10 mouse cellular contexts compared by ENCODE assay signal in genomic region chrX:139216409-139216808, GRCm38 (mm10). TPM values are rescaled to one million over a fixed set of nuclear protein-coding genes. Genes with fewer than 3 reads are reported as not detected.
DNase-seq lines count a peak whose midpoint lies in the region; ATAC-seq and TF ChIP-seq lines count a peak whose summit lies in the region.
"Had no signal": no experiment of that assay in that cellular context is flagged by ENCODE, and none has a peak within 500 bp of the region (broad histone marks: within the 10 kb centered on the region; RNA-seq: fewer than 3 reads in every experiment).

No protein-coding gene starts in this region.

- no peak overlapping the region for H3K4me3 ChIP-seq in intestine, embryonic 15.5 days (replicated peaks)
- no peak overlapping the region for H3K4me3 ChIP-seq in intestine, postnatal 0 days (ENCODE audit: low read depth, low read length)
- peak overlapping the region; percentile 39 for H3K4me3 ChIP-seq in embryonic facial prominence, embryonic 13.5 days
- peak overlapping the region; percentile 44; the same call in 1 of the 2 replicates for H3K4me3 ChIP-seq in forebrain, postnatal 0 days (ENCODE audit: low read depth, low read length)
- H3K4me3 ChIP-seq in midbrain, postnatal 0 days (ENCODE audit: low read depth, low read length): peak overlapping the region; percentile 40; the same call in 1 of the 2 replicates

- no peak for DNase-seq in forebrain, postnatal 0 days
- DNase-seq in midbrain, postnatal 0 days (ENCODE audit: low spot score): no peak
- no peak for DNase-seq in cerebellum, postnatal 10 days
- no peak for DNase-seq in testis, postnatal 10 days (ENCODE audit: low spot score)

- H3K9ac ChIP-seq in intestine, embryonic 15.5 days: no peak overlapping the region
- no peak overlapping the region for H3K9ac ChIP-seq in intestine, postnatal 0 days (ENCODE audit: low read depth, low read length)
- no peak overlapping the region for H3K9ac ChIP-seq in embryonic facial prominence, embryonic 13.5 days
- no peak overlapping the region for H3K9ac ChIP-seq in forebrain, postnatal 0 days
- no peak overlapping the region for H3K9ac ChIP-seq in midbrain, postnatal 0 days (replicated peaks; ENCODE audit: low read length, poor library complexity, severe bottlenecking)

- H3K4me1 ChIP-seq in intestine, embryonic 15.5 days (replicated peaks): no peaks in the 10 kb centered on the region
- no peaks in the 10 kb centered on the region for H3K4me1 ChIP-seq in intestine, postnatal 0 days (replicated peaks; ENCODE audit: control insufficient read depth, insufficient read depth, low read length)
- H3K4me1 ChIP-seq in embryonic facial prominence, embryonic 13.5 days: no peaks in the 10 kb centered on the region
- no peaks in the 10 kb centered on the region for H3K4me1 ChIP-seq in forebrain, postnatal 0 days (ENCODE audit: insufficient read depth)
- H3K4me1 ChIP-seq in midbrain, postnatal 0 days (ENCODE audit: insufficient read depth, low read length): no peaks in the 10 kb centered on the region

- ATAC-seq in intestine, embryonic 15.5 days: no peak
- ATAC-seq in intestine, postnatal 0 days: no peak
- ATAC-seq in embryonic facial prominence, embryonic 13.5 days (ENCODE audit: insufficient number of reproducible peaks, insufficient read depth, low FRiP score, low TSS enrichment, low read depth): no peak
- no peak for ATAC-seq in forebrain, postnatal 0 days
- ATAC-seq in midbrain, postnatal 0 days (ENCODE audit: low FRiP score): no peak

- H3K27me3 ChIP-seq in intestine, embryonic 15.5 days (replicated peaks): no peaks in the 10 kb centered on the region
- H3K27me3 ChIP-seq in intestine, postnatal 0 days (replicated peaks; ENCODE audit: control insufficient read depth, insufficient read depth, low read length): no peaks in the 10 kb centered on the region
- peaks cover 15% of the 10 kb centered on the region for H3K27me3 ChIP-seq in embryonic facial prominence, embryonic 13.5 days
- no peaks in the 10 kb centered on the region for H3K27me3 ChIP-seq in forebrain, postnatal 0 days (ENCODE audit: insufficient read depth, low read length)
- H3K27me3 ChIP-seq in midbrain, postnatal 0 days (ENCODE audit: insufficient read depth, low read length): no peaks in the 10 kb centered on the region

- 72% methylated on average over 5 of the region's 5 CpGs for WGBS in intestine, embryonic 15.5 days
- 69% methylated on average over 5 of the region's 5 CpGs for WGBS in intestine, postnatal 0 days
- 63% methylated on average over 5 of the region's 5 CpGs for WGBS in embryonic facial prominence, embryonic 13.5 days
- WGBS in forebrain, postnatal 0 days: 60% methylated on average over 5 of the region's 5 CpGs
- WGBS in midbrain, postnatal 0 days: 72% methylated on average over 5 of the region's 5 CpGs

- TF ChIP-seq CTCF in intestine, postnatal 0 days (IDR thresholded peaks at IDR 0.05; ENCODE audit: low read depth): no peak
- no peak for TF ChIP-seq CTCF in forebrain, postnatal 0 days (IDR thresholded peaks at IDR 0.05; ENCODE audit: low read depth)
- no peak for TF ChIP-seq CTCF in midbrain, postnatal 0 days (IDR thresholded peaks at IDR 0.05)

- no peaks in the 10 kb centered on the region for H3K9me3 ChIP-seq in intestine, embryonic 15.5 days
- H3K9me3 ChIP-seq in intestine, postnatal 0 days (ENCODE audit: control insufficient read depth): no peaks in the 10 kb centered on the region
- H3K9me3 ChIP-seq in embryonic facial prominence, embryonic 13.5 days: no peaks in the 10 kb centered on the region
- no peaks in the 10 kb centered on the region for H3K9me3 ChIP-seq in forebrain, postnatal 0 days (ENCODE audit: low read length)
- H3K9me3 ChIP-seq in midbrain, postnatal 0 days (ENCODE audit: low read length): no peaks in the 10 kb centered on the region

- no peak overlapping the region for H3K27ac ChIP-seq in intestine, embryonic 15.5 days
- H3K27ac ChIP-seq in intestine, postnatal 0 days (ENCODE audit: low read depth, low read length): no peak overlapping the region
- H3K27ac ChIP-seq in embryonic facial prominence, embryonic 13.5 days: no peak overlapping the region
- H3K27ac ChIP-seq in forebrain, postnatal 0 days (ENCODE audit: low read depth, low read length): no peak overlapping the region
- H3K27ac ChIP-seq in midbrain, postnatal 0 days (ENCODE audit: low read depth, low read length): no peak overlapping the region

- H3K4me2 ChIP-seq in intestine, embryonic 15.5 days (replicated peaks): peak overlapping the region; percentile 52; the same call in 1 of the 2 replicates
- H3K4me2 ChIP-seq in intestine, postnatal 0 days (replicated peaks; ENCODE audit: low read depth): no peak overlapping the region
- peak overlapping the region; percentile 53; the same call in 1 of the 2 replicates for H3K4me2 ChIP-seq in embryonic facial prominence, embryonic 13.5 days
- H3K4me2 ChIP-seq in forebrain, postnatal 0 days (ENCODE audit: low read depth): peak overlapping the region; percentile 53; the same call in 1 of the 2 replicates
- peak overlapping the region; percentile 46 for H3K4me2 ChIP-seq in midbrain, postnatal 0 days (ENCODE audit: low read depth, low read length, poor library complexity, severe bottlenecking)

- H3K36me3 ChIP-seq in intestine, embryonic 15.5 days: no peaks in the 10 kb centered on the region
- no peaks in the 10 kb centered on the region for H3K36me3 ChIP-seq in intestine, postnatal 0 days (ENCODE audit: control insufficient read depth, insufficient read depth)
- H3K36me3 ChIP-seq in embryonic facial prominence, embryonic 13.5 days: no peaks in the 10 kb centered on the region
- H3K36me3 ChIP-seq in forebrain, postnatal 0 days (ENCODE audit: insufficient read depth): no peaks in the 10 kb centered on the region
- no peaks in the 10 kb centered on the region for H3K36me3 ChIP-seq in midbrain, postnatal 0 days (ENCODE audit: insufficient read depth, low read length)

RNA-seq across cellular contexts. Expression of gene Mum1l1, which starts 6.6 kb away (rescaled TPM):
- 10.6 and 12.6 TPM in 2 replicates for polyA plus RNA-seq in intestine, embryonic 15.5 days (2015; fragmentation: Nextera tagmentation; extraction: Ambion mirVana)
- 2.3 and 3.5 TPM in 2 replicates for polyA plus RNA-seq in intestine, postnatal 0 days (2015; fragmentation: Nextera tagmentation; extraction: Ambion mirVana)
- 23.2 and 27.1 TPM in 2 replicates for polyA plus RNA-seq in embryonic facial prominence, embryonic 13.5 days (2015; fragmentation: Nextera tagmentation; extraction: Ambion mirVana)
- 4.3 and 6.5 TPM in 2 replicates for total RNA-seq in forebrain, postnatal 0 days (2014; rRNA removed)
- polyA plus RNA-seq in forebrain, postnatal 0 days (2015; fragmentation: Nextera tagmentation; extraction: Ambion mirVana): 4.9 and 5.4 TPM in 2 replicates
- 5.2 and 7.1 TPM in 2 replicates for total RNA-seq in midbrain, postnatal 0 days (2014; rRNA removed)
- polyA plus RNA-seq in midbrain, postnatal 0 days (2015; fragmentation: Nextera tagmentation; extraction: Ambion mirVana): 8.4 and 8.6 TPM in 2 replicates

RNA-seq across cellular contexts. Expression of gene 4933428M09Rik, which starts 37.4 kb away (rescaled TPM):
- not detected in 2 replicates for polyA plus RNA-seq in intestine, embryonic 15.5 days (2015; fragmentation: Nextera tagmentation; extraction: Ambion mirVana)
- not detected in 2 replicates for polyA plus RNA-seq in intestine, postnatal 0 days (2015; fragmentation: Nextera tagmentation; extraction: Ambion mirVana)
- polyA plus RNA-seq in embryonic facial prominence, embryonic 13.5 days (2015; fragmentation: Nextera tagmentation; extraction: Ambion mirVana): not detected in 2 replicates
- not detected in 2 replicates for total RNA-seq in forebrain, postnatal 0 days (2014; rRNA removed)
- not detected in 2 replicates for polyA plus RNA-seq in forebrain, postnatal 0 days (2015; fragmentation: Nextera tagmentation; extraction: Ambion mirVana)
- not detected in 2 replicates for total RNA-seq in midbrain, postnatal 0 days (2014; rRNA removed)
- not detected in 2 replicates for polyA plus RNA-seq in midbrain, postnatal 0 days (2015; fragmentation: Nextera tagmentation; extraction: Ambion mirVana)
- total RNA-seq: ES-E14; layer of hippocampus, adult 8-10 months; liver, adult 2 months had no signal
- polyA plus RNA-seq: liver, adult 2 months had no signal

Comparison
In these comparisons a context has a peak if more than half of its experiments do, and no peak if none do; other contexts are left out.
1. H3K4me3 ChIP-seq: peak in embryonic facial prominence, embryonic 13.5 days (single experiment), forebrain, postnatal 0 days (single experiment) and midbrain, postnatal 0 days (single experiment); none in intestine, embryonic 15.5 days (single experiment) and intestine, postnatal 0 days (single experiment).